Mouse (Mus musculus) 3134 (cell line): Measurements from ENCODE around the gene Tsacc.
"Not testable (repeated sequence)": the region's sequence is repeated elsewhere in the genome, so short reads cannot be mapped to it uniquely, and the experiment has no call there.

ENCODE experiments used
- DNase-seq: peaks from one replicate; pipeline ENCODE4 v3.0.0-alpha.2; 2011; ENCODE audit warnings: low spot score; ENCODE audit not compliant: insufficient read length; ENCODE audit errors: extremely low read depth

The Tsacc gene

GRCm38 (mm10) chr3:88284815-88285564 is 11.8 kb downstream of the Tsacc start:
- DNase-seq: not testable (repeated sequence)

- not testable (repeated sequence) for DNase-seq
Observed at GRCm38 (mm10) chr3:88281141-88281916, 15.5 kb downstream of the Tsacc start.

GRCm38 (mm10) chr3:88280035-88280434 is 16.8 kb downstream of the Tsacc start:
- no peak for DNase-seq

- DNase-seq: no peak
Observed at GRCm38 (mm10) chr3:88276529-88277143, 20.2 kb downstream of the Tsacc start.

DNA sequence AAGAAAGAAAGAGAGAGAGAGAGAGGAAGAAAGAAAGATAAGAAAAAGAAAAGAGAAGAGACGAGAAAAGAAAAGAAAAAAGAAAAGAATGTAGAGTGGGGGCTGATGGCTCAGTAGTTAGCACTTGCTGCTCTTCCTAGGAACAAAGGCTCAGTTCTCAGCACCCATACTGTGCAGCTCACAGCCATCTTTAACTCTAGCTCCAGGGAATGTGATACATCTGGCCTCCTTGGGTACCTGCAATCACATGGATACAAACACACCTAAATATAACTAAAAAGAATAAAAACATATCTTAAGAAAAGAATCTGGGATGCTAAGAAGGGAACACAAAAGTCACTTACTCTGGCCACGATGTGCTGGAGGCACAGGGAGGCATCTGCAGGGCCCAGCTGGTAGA is 20.7 kb downstream of the Tsacc start:
- DNase-seq: no peak

DNA sequence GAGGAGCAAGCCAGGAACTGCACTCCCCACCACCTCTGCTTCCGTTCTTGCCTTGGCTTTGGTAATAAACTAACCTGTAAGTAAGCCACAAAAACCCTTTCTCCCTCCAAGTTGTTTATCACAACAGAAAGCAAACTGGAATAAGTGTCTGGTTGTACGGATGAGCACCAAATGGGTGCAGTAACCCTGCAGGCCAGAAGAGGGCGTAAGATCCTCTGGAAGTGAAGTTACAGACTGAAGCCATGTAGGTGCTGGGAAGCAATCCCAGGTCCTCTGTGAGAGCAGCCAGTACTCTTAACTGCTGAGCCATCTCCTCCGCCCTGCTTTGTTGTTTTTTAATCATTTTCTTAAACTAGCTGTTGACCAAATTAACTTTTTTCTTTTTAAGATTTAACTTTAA is 22.8 kb downstream of the Tsacc start:
- DNase-seq: no peak

DNA sequence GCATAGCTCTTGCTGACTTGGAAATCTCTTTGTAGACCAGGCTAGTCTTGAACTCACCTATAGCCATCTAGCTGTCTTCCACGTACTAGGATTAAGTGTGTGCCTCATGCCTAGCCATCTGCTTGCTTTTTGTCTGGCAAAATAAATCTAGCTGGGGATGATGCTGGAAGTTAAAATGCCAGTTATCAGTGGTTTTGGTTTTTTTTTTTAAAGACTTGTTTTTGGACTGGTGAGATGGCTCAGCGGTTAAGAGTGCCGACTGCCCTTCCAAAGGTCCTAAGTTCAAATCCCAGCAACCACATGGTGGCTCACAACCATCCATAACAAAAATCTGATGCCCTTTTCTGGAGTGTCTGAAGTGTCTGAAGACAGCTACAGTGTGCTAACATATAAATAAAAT is 24.9 kb downstream of the Tsacc start:
- no peak for DNase-seq

- not testable (repeated sequence) for DNase-seq
Observed at GRCm38 (mm10) chr3:88271298-88271697, 25.5 kb downstream of the Tsacc start.

- no peak for DNase-seq
Observed at GRCm38 (mm10) chr3:88268991-88269390, 27.8 kb downstream of the Tsacc start.

- not testable (repeated sequence) for DNase-seq
Observed at GRCm38 (mm10) chr3:88268014-88268413, 28.8 kb downstream of the Tsacc start.

DNA sequence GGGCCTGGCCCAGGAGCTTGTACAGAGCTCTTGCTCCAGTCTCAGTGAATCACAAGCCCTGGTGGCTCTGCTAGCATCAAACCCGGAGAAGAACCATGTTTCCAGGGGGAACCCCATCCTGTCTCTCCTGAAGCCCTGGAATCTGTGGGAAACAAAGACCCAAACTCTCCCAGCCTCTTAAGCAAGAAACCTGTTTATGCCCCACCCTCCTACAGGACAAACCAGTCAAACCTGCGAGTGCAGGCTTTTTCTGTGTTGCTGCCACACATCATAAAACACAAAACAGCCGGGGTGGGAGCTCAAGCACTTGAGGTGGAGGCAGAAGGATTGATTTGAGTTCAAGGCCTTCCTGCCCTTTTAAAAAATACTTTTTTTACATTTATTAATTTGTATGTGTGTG is 34.5 kb downstream of the Tsacc start:
- no peak for DNase-seq

DNA sequence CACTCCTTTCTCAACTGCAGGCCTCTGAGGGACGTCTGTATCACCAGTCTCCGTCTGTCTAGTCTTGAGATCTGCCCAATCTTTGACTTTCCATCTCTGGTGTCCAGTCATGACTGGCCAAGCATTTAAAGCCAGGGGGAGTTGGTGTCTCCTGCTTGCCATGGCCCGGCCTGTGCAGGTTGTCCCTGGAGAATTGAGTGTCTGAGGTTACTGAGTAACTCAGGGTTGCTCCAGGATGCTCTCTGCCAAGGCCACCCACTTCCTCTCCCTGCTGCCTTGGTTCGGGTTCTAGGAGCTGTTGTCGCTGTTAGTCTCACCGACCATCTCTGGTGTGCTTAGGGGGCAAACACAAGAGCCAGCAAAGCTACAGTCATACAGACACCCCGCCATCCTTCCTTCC is 40.4 kb downstream of the Tsacc start:
- DNase-seq: no peak

GRCm38 (mm10) chr3:88255950-88256349 is 40.8 kb downstream of the Tsacc start:
- DNase-seq: no peak

DNA sequence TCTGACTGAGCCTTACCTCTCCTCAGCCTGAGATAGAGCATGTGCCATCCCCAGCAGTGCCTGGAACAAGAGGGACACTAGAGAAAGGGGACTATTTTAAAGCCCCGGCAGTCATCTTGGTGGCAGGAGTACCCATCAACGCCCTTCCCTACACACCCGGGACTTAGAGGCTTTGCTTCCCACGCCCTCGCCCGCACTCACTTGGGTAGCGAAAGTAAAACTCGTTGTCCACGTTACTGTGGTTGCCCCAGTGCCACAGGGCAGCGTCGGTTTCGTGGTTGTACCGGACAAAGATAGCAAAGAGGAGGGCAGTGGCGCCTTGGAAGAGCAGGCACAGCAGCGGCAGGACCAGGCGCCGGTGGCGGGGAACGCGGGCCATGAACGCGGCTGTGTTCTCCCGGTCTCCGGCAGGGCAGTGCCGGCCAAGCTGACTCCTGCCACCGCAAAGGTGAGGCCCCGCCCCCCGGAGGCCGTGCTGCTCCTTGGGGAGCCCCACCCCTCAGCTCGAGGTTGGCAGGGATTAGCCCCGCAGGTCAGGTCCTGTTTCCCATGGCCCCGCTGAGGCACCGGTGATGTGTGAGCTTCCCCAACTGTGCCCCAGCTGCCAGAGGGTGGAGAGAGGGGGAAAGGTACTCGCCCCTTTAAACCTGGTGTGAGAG is 42.4 kb downstream of the Tsacc start, which contains the start of gene Rhbg:
Gene Rhbg (minus strand): TSS at position 442 of the 659 bp plus-strand sequence.
- DNase-seq: no peak

GRCm38 (mm10) chr3:88252739-88253138 is 44.1 kb downstream of the Tsacc start:
- DNase-seq: no peak

DNA sequence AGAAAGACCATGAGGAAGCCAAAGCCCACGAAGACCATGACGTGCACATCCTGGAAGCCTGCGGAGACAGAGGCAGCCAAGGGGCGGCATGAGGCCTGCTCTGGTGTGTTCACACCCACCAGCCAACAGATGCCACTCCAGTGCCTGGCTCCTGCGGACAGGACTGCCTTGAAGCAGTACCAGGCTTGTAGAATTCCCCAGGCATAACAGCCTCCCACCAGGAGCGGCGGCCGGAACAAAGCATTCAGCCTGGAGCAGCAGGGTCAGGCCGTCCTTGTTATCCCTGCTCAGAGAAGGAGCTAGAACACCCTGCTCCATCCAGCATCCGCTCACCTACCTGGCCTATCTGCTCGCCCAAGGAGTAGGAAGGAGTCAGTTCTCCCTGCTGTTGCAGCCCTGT is 48.4 kb downstream of the Tsacc start:
- no peak for DNase-seq

- DNase-seq: no peak
Observed at GRCm38 (mm10) chr3:88247666-88248065, 49.1 kb downstream of the Tsacc start.

- peak; percentile 64 for DNase-seq
Observed at GRCm38 (mm10) chr3:88245811-88246210, 51.0 kb downstream of the Tsacc start.

GRCm38 (mm10) chr3:88244071-88244470 is 52.7 kb downstream of the Tsacc start:
- DNase-seq: no peak

DNA sequence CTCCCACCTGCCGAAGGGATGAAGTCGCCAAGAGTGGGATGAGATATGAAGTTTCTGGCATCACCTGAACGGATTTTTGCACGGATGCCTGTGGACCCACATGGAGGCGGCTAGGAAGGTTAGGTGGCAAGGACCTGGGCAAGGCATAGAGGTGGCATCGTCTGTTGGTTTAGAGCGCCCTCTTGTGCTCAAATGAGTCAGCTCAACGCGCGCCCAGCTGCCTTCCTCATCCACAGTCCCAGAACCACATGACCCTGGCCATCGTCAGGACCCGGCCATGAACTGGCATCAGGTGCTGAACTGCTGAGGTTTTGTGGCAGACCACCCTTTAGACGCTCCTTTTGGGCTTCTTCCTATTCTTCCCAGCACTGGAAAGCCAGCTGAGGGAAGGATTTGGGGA is 54.3 kb downstream of the Tsacc start:
- peak; percentile 41 for DNase-seq
